Mouse (Mus musculus): ENCODE results near the gene Ska3.

- TF ChIP-seq HCFC1 (IDR thresholded peaks at IDR 0.05; ENCODE audit: borderline replicate concordance, insufficient read depth, low read length), result no peak
- TF ChIP-seq CHD2 (IDR thresholded peaks at IDR 0.05; ENCODE audit: low read depth, low read length), result no peak
- no peak for TF ChIP-seq MAFK (IDR thresholded peaks at IDR 0.05; ENCODE audit: insufficient read depth, low read depth, low read length)
- no peak for TF ChIP-seq ZC3H11A (IDR thresholded peaks at IDR 0.05; ENCODE audit: borderline replicate concordance, low read depth, low read length)
- no peak for TF ChIP-seq ZNF384 (IDR thresholded peaks at IDR 0.05; ENCODE audit: low read depth, low read length)
Observed at GRCm38 (mm10) chr14:57789759-57790158, 36.2 kb downstream of the Ska3 start.

Data from ES-E14 (cell line).